In genomic region chr11:73274821-73275220, GRCm38 (mm10) we compare ENCODE assay signal across 39 mouse cellular contexts. TPM values are rescaled to one million over a fixed set of nuclear protein-coding genes. Genes with fewer than 3 reads are reported as not detected.
"Had no signal": no experiment of that assay in that cellular context is flagged by ENCODE, and none has a peak within 500 bp of the region (broad histone marks: within the 10 kb centered on the region; RNA-seq: fewer than 3 reads in every experiment).

No protein-coding gene starts in this region.

- H3K4me1 ChIP-seq: heart, embryonic 15.5 days; hindbrain, embryonic 13.5 days; hindbrain, embryonic 15.5 days; kidney, embryonic 15.5 days; limb, embryonic 13.5 days; limb, embryonic 15.5 days; liver, embryonic 12.5 days had no signal

- H3K9ac ChIP-seq: heart, embryonic 13.5 days; heart, embryonic 15.5 days; hindbrain, embryonic 13.5 days; hindbrain, embryonic 15.5 days; kidney, embryonic 15.5 days; limb, embryonic 13.5 days; limb, embryonic 15.5 days; liver, embryonic 12.5 days; liver, embryonic 14.5 days had no signal

- H3K36me3 ChIP-seq: heart, embryonic 13.5 days; heart, embryonic 15.5 days; hindbrain, embryonic 13.5 days; hindbrain, embryonic 15.5 days; kidney, embryonic 15.5 days; limb, embryonic 13.5 days; limb, embryonic 15.5 days; liver, embryonic 12.5 days had no signal

- DNase-seq: heart, adult 18-20 months; heart, postnatal 14 days; heart, postnatal 36 days; kidney, adult 11 months; kidney, adult 2 months; kidney, adult 9 months; kidney, postnatal 14 days; kidney, postnatal 36 days; layer of hippocampus, adult 9-11 months; layer of hippocampus, postnatal 36 days; left cerebral cortex, postnatal 4 days had no signal

- H3K27me3 ChIP-seq: heart, embryonic 15.5 days; hindbrain, embryonic 13.5 days; hindbrain, embryonic 15.5 days; kidney, embryonic 15.5 days; limb, embryonic 13.5 days; limb, embryonic 15.5 days; liver, embryonic 12.5 days had no signal

- H3K27ac ChIP-seq: heart, embryonic 13.5 days; heart, embryonic 15.5 days; hindbrain, embryonic 13.5 days; hindbrain, embryonic 15.5 days; hindbrain, postnatal 0 days; kidney, embryonic 15.5 days; kidney, postnatal 0 days; limb, embryonic 13.5 days; limb, embryonic 15.5 days; liver, embryonic 12.5 days; liver, embryonic 14.5 days had no signal

- H3K9me3 ChIP-seq: heart, embryonic 13.5 days; heart, embryonic 15.5 days; hindbrain, embryonic 13.5 days; hindbrain, embryonic 15.5 days; kidney, embryonic 15.5 days; limb, embryonic 13.5 days; limb, embryonic 15.5 days; liver, embryonic 12.5 days had no signal

- H3K4me2 ChIP-seq: heart, embryonic 11.5 days; heart, embryonic 13.5 days; heart, embryonic 15.5 days; hindbrain, embryonic 13.5 days; hindbrain, embryonic 15.5 days; kidney, embryonic 15.5 days; limb, embryonic 13.5 days; limb, embryonic 15.5 days; liver, embryonic 12.5 days had no signal

- H3K4me3 ChIP-seq: heart, embryonic 13.5 days; heart, embryonic 15.5 days; hindbrain, embryonic 13.5 days; hindbrain, embryonic 15.5 days; kidney, embryonic 15.5 days; limb, embryonic 13.5 days; limb, embryonic 15.5 days; liver, embryonic 12.5 days had no signal

- ATAC-seq: hindbrain, postnatal 0 days; liver, embryonic 12.5 days had no signal

RNA-seq across cellular contexts. Expression of gene Trpv3, which starts 7.6 kb away (rescaled TPM):
- total RNA-seq: gastrocnemius, adult 18-20 months; heart, adult 18-20 months; hematopoietic stem cell, adult 5-6 weeks had no signal
- polyA plus RNA-seq: heart, embryonic 13.5 days; liver, embryonic 12.5 days had no signal

RNA-seq across cellular contexts. Expression of gene Trpv1, which starts 40.7 kb away (rescaled TPM):
- total RNA-seq: heart, adult 18-20 months; heart, postnatal 36 days; hematopoietic stem cell, adult 5-6 weeks; layer of hippocampus, adult 8-10 months; layer of hippocampus, postnatal 14 days had no signal
- polyA plus RNA-seq: heart, embryonic 13.5 days; hindbrain, embryonic 11.5 days; kidney, embryonic 15.5 days; kidney, postnatal 0 days; liver, embryonic 12.5 days; liver, embryonic 14.5 days had no signal

RNA-seq across cellular contexts. Expression of gene Aspa, which starts 54.6 kb away (rescaled TPM):
- polyA plus RNA-seq: limb, embryonic 11.5 days had no signal

RNA-seq across cellular contexts. Expression of gene Gm49340, which starts 54.7 kb away (rescaled TPM):
- total RNA-seq: gastrocnemius, adult 18-20 months; heart, adult 18-20 months; heart, adult 8-10 months; heart, postnatal 14 days; heart, postnatal 36 days; hematopoietic stem cell, adult 5-6 weeks; hindbrain, postnatal 0 days; layer of hippocampus, adult 18-20 months; layer of hippocampus, adult 8-10 months; layer of hippocampus, postnatal 14 days; layer of hippocampus, postnatal 36 days; left cerebral cortex, adult 18-20 months; left cerebral cortex, adult 8-10 months; left cerebral cortex, postnatal 10 days; left cerebral cortex, postnatal 25 days; left cerebral cortex, postnatal 4 days had no signal
- polyA plus RNA-seq: heart, embryonic 11.5 days; heart, embryonic 13.5 days; heart, embryonic 15.5 days; heart, postnatal 0 days; hindbrain, embryonic 11.5 days; hindbrain, embryonic 13.5 days; hindbrain, embryonic 15.5 days; hindbrain, postnatal 0 days; intestine, embryonic 14.5 days; kidney, adult 2 months; kidney, embryonic 15.5 days; kidney, postnatal 0 days; limb, embryonic 11.5 days; limb, embryonic 13.5 days; limb, embryonic 15.5 days; liver, embryonic 12.5 days; liver, embryonic 16.5 days had no signal

RNA-seq across cellular contexts. Expression of gene Spata22, which starts 54.7 kb away (rescaled TPM):
- total RNA-seq: gastrocnemius, adult 18-20 months; heart, adult 18-20 months; heart, adult 8-10 months; heart, postnatal 14 days; heart, postnatal 36 days; hematopoietic stem cell, adult 5-6 weeks; hindbrain, postnatal 0 days; layer of hippocampus, adult 18-20 months; layer of hippocampus, postnatal 14 days; layer of hippocampus, postnatal 36 days; left cerebral cortex, adult 18-20 months; left cerebral cortex, adult 8-10 months; left cerebral cortex, postnatal 25 days had no signal
- polyA plus RNA-seq: heart, embryonic 11.5 days; heart, embryonic 13.5 days; heart, embryonic 15.5 days; heart, postnatal 0 days; hindbrain, embryonic 11.5 days; hindbrain, embryonic 13.5 days; hindbrain, embryonic 15.5 days; intestine, embryonic 14.5 days; kidney, adult 2 months; large intestine, adult 2 months; limb, embryonic 11.5 days; limb, embryonic 13.5 days; limb, embryonic 15.5 days had no signal
